Mouse (Mus musculus) brain, embryonic 14.5 days (tissue): ENCODE measurements around the gene Vgf.

ENCODE experiments used
- CTCF ChIP-seq: fragments of 200-500 bp; IDR thresholded peaks from 2 replicates; pipeline ENCODE4 v1.5.1; 2012; ENCODE audit warnings: inconsistent platforms, mild to moderate bottlenecking, moderate library complexity, borderline replicate concordance; ENCODE audit not compliant: insufficient read depth, insufficient read length; ENCODE audit errors: extremely low read depth
- POLR2A ChIP-seq: fragments of 200-500 bp; IDR thresholded peaks from 2 replicates; pipeline ENCODE4 v1.6.1; 2012; ENCODE audit warnings: mild to moderate bottlenecking, inconsistent platforms, borderline replicate concordance; ENCODE audit not compliant: poor library complexity, insufficient read depth, insufficient read length, severe bottlenecking; ENCODE audit errors: extremely low read depth

DNA sequence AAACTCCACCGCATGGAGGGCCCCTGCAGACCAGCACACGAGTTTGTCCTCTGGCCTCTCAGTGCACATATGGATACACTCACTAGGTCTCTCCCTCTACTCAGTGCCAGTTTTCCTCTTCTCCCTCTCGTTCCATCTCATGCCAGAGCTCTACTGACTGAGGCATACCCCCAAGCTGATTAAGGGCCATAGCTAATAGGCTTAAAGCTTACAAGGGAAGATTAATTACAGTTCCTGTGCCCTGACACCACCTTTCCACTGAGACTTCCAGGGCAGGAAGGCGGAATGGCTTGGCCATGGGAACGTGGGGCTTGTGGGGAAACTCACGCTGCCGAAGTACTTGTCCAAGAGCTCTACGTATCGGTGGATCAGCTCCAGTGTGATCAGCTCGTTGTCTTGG, 15.2 kb downstream of the Vgf start:
- TF ChIP-seq CTCF (no peak), POLR2A (no peak)
